Mouse (Mus musculus) right cerebral cortex, postnatal 36 days (tissue): Measurements from ENCODE around the gene Ndufaf8.
A peak's percentile ranks its signal among the peaks of the same experiment; 100 is the strongest.

ENCODE experiments used
- DNase-seq, 2 experiments: peaks; one replicate each; pipeline ENCODE4 v3.0.0; 2022; ENCODE audit warnings: low spot score in 2 of 2, mixed read lengths in 1 of 2

Gene Ndufaf8

DNA sequence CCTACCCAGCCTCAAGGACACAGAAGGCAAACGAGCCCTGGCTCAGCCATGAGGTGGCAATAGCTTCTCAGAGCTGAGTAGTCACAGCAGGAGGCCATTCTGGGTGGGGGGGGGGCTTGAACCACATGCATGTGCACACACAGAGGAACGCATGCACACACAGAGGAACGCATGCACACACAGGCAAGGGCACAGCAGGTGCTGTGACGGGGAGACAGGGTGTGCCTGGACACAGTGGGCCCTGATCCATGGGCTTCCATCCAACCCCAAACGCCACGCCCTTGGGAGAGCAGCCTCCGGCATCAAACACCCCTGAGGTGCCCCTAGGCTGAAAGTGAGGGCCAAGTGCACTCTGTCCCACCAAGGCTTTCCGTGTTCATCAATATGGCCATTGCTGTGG, 37.5 kb downstream of the Ndufaf8 start:
- DNase-seq, result no peak

DNA sequence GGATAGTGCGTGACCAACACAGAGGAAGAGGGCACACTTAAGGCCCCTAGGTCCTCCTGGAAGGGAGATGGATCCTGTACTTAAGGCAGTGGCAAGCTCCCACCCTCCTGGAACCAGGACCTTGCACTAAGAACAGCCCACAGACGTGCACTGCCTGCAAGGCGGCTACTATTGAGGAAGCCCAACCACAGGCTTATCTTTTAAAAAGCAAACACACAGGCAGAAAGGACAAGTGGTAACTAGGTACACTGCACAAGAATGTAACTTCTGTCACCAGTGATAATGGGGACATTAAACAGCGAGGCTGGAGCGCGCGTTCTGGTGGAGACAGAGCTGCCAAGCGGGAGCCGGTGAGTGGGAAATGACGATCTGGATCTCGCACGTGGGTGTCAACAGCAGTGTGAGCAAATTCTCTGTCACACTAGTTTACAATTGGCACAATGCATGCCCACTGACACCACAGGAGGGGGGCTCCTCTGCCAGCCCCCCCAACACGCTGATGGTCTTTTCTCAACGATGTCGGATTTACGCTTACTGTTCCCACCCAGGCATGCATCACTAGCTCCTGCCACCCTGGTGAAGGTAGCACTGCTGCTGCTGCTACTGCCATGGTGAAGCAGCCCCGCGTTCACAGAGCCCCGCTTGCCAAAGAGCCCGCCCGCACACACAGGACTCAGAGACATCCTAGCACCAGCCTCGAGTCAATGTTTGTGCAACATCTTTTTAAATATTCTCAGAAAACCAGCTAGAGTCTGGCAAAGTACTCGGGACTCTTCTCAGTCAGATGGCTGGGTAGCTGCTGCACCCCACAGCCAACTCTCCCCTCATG, 38.3 kb downstream of the Ndufaf8 start:
- DNase-seq, result peak; percentile 75 to 82

- no peak for DNase-seq
Observed at GRCm38 (mm10) chr11:120137625-120138004, 38.9 kb downstream of the Ndufaf8 start.

DNA sequence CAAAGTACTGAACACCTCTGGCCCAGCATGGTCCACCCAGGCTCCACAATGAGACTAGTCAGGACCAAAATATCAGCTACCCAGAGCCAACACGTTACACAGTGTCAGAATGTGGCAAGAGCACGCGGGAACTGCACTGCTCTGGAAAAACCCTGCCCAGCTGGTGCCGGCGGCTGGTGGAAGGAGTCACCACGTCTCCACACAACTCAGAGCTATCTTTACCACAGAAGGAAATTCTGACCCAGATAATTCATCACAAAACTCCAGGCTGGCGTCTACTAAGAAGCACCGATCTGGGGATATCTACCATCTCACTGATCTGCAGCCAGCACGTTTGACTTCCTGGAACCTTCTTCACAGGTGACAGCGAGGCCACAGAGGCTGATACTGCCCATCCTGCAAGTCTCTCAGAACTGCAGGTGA, 40.6 kb downstream of the Ndufaf8 start:
- DNase-seq, result peak in 1 of 2 experiments; percentile 28

DNA sequence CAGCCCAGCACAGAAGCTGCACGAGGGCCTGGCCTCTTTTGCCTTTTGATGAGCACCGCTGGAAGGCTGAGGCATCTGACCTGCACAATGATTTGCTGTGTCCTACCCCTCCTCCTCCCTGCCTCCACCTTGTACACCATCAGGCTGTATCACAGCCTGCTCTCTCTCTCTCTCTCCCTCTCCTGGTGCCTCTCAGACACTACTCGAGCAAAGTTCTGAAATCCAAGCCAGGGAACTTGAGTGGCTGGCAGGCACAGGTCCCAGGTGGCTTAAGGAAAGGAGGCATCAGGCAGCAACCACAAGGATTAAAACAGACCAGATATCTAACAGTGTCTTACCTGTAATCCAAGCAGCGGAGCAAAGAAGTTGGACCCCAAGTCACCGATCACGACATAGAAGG, 41.5 kb downstream of the Ndufaf8 start:
- DNase-seq, result no peak

DNA sequence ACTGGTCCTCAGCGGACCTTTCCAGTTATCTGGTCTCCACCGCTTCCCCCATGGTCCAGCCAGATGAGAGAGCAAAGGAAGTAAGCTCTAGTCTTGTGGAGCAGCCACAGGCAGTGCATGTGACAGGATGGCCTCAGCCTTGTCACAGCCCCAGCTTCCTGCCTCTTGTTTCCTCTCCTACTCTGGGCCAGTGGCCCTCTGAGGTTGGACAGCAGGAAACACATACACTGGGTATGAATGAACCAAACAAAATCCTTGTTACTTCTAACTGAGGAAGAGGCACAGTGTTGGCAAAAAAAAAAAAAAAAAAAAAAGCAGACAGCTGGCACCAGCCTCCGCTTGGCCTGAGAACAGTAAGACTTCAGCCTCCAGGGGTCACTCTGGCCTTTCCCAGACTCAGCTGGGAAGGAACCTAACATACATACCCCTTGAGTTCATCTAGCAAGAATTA, 43.9 kb downstream of the Ndufaf8 start:
- peak in 1 of 2 experiments; percentile 40 for DNase-seq

DNA sequence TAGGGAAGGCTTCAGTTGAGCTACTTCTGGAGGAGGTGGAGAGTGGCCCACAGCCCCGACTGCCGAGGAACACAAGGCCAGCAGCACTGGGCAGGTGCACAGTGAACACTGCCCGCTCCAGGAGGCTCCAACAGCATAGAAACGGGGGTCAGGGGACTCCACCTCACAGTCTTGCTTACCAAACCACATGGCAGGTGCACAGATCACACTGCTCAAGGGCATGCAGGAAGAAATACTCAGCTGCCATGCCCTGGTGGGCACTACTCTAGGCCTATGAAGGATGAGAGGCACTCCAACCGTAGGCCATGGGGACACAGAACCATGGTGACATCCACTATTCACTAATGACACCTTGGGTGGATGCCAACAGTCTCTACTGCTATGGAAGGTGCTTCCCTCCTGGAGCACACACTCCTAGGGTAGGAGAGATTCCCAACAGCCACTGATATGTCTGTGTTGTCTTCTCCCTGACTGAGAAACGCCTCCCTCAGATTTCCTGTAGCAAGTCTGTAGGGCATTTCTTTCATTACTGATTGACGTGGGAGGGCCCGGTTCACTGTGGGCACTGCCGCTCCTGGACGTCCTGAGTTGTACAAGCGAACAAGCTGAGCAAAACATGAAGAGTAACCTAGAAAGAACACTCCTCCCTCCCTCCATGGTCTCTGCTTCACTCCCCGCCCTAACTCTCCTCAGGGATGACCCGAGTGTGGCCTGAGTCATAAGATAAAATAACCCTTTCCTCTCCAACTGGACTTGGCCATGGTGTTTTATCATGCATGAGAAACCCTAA, 45.2 kb downstream of the Ndufaf8 start:
- no peak for DNase-seq

GRCm38 (mm10) chr11:120148201-120148855, 49.6 kb downstream of the Ndufaf8 start:
- DNase-seq, result no peak

GRCm38 (mm10) chr11:120149510-120150200, 50.9 kb downstream of the Ndufaf8 start:
- DNase-seq, result no peak
